Comparison of ENCODE assay signal across 8 mouse cellular contexts in genomic region chr13:109902460-109902854, GRCm38 (mm10).
DNase-seq lines count a peak whose midpoint lies in the region; ATAC-seq and TF ChIP-seq lines count a peak whose summit lies in the region.
"Not testable (repeated sequence)": the region's sequence is repeated elsewhere in the genome, so short reads cannot be mapped to it uniquely, and the experiment has no call there.

No protein-coding gene starts in this region.

- peak overlapping the region; percentile 45 for H3K27ac ChIP-seq in bone marrow, adult 2 months (ENCODE audit: control insufficient read depth, insufficient read depth, low read depth, low read length, poor library complexity)
- peak overlapping the region; percentile 85 for H3K27ac ChIP-seq in embryonic facial prominence, embryonic 14.5 days (replicated peaks; ENCODE audit: low read depth, low read length)
- peak overlapping the region; percentile 72 for H3K27ac ChIP-seq in heart, embryonic 13.5 days (replicated peaks)
- H3K27ac ChIP-seq in kidney, embryonic 16.5 days (ENCODE audit: low read length), result peak overlapping the region; percentile 64; the same call in 1 of the 2 replicates
- H3K27ac ChIP-seq in liver, embryonic 12.5 days, result not testable (repeated sequence)
- H3K27ac ChIP-seq in midbrain, postnatal 0 days (ENCODE audit: low read depth, low read length), result peak overlapping the region; percentile 65

- not testable (repeated sequence) for H3K9me3 ChIP-seq in embryonic facial prominence, embryonic 14.5 days (ENCODE audit: control insufficient read depth, low read length); heart, embryonic 13.5 days; kidney, embryonic 16.5 days (ENCODE audit: low read length); liver, embryonic 12.5 days (replicated peaks); midbrain, postnatal 0 days (ENCODE audit: low read length)

- TF ChIP-seq POLR2A in bone marrow, adult 2 months (IDR thresholded peaks at IDR 0.05; ENCODE audit: borderline replicate concordance, control insufficient read depth, low read depth, low read length), result not testable (repeated sequence)

- not testable (repeated sequence) for H3K79me2 ChIP-seq in C2C12 (ENCODE audit: control insufficient read depth, insufficient read depth)

- peak overlapping the region; percentile 85 for H3K9ac ChIP-seq in embryonic facial prominence, embryonic 14.5 days (ENCODE audit: low read depth, low read length)
- peak overlapping the region; percentile 92 for H3K9ac ChIP-seq in heart, embryonic 13.5 days
- peak overlapping the region; percentile 79 for H3K9ac ChIP-seq in kidney, embryonic 16.5 days (replicated peaks; ENCODE audit: low read length)
- peak overlapping the region; percentile 62 for H3K9ac ChIP-seq in liver, embryonic 12.5 days
- H3K9ac ChIP-seq in midbrain, postnatal 0 days (replicated peaks; ENCODE audit: low read length, poor library complexity, severe bottlenecking), result peak overlapping the region; percentile 68

- WGBS in bone marrow, adult 2 months, result under 1% methylated on average over 28 of the region's 28 CpGs
- 0% methylated on average over 12 of the region's 28 CpGs for WGBS in embryonic facial prominence, embryonic 14.5 days
- under 1% methylated on average over 27 of the region's 28 CpGs for WGBS in heart, embryonic 13.5 days
- under 1% methylated on average over 28 of the region's 28 CpGs for WGBS in kidney, embryonic 16.5 days
- 1% methylated on average over 28 of the region's 28 CpGs for WGBS in liver, embryonic 12.5 days (ENCODE audit: insufficient replicate concordance)
- WGBS in midbrain, postnatal 0 days, result 0% methylated on average over 27 of the region's 28 CpGs

- not testable (repeated sequence) for TF ChIP-seq CTCF in C2C12 (IDR thresholded peaks at IDR 0.05; ENCODE audit: control insufficient read depth, insufficient read depth, insufficient read length); bone marrow, adult 2 months (IDR thresholded peaks at IDR 0.05; ENCODE audit: control insufficient read depth, insufficient read depth, low read length); midbrain, postnatal 0 days (IDR thresholded peaks at IDR 0.05)

- H3K27me3 ChIP-seq in C2C12 (ENCODE audit: control insufficient read depth, insufficient read depth, insufficient read length); embryonic facial prominence, embryonic 14.5 days (replicated peaks; ENCODE audit: control insufficient read depth, insufficient read depth, low read length); heart, embryonic 13.5 days (replicated peaks); kidney, embryonic 16.5 days (ENCODE audit: insufficient read depth, low read length); midbrain, postnatal 0 days (ENCODE audit: insufficient read depth, low read length): not testable (repeated sequence)
- H3K27me3 ChIP-seq in liver, embryonic 12.5 days (replicated peaks), result peaks cover 27% of the 10 kb centered on the region

- ATAC-seq in embryonic facial prominence, embryonic 14.5 days (ENCODE audit: low read depth), result peak; percentile 81
- ATAC-seq in heart, embryonic 13.5 days (ENCODE audit: extremely low read depth, insufficient number of reproducible peaks, low FRiP score, low TSS enrichment), result not testable (repeated sequence)
- ATAC-seq in kidney, embryonic 16.5 days (ENCODE audit: low FRiP score, low TSS enrichment), result peak; percentile 80
- ATAC-seq in liver, embryonic 12.5 days, result peak; percentile 57; the same call in 1 of the 2 replicates
- ATAC-seq in midbrain, postnatal 0 days (ENCODE audit: low FRiP score), result peak; percentile 75

- peak overlapping the region; percentile 31 for H3K4me3 ChIP-seq in C2C12 (ENCODE audit: insufficient read depth, poor library complexity, severe bottlenecking)
- H3K4me3 ChIP-seq in bone marrow, adult 2 months (replicated peaks; ENCODE audit: control insufficient read depth, low read depth, low read length), result peak overlapping the region; percentile 76
- H3K4me3 ChIP-seq in embryonic facial prominence, embryonic 14.5 days (ENCODE audit: low read depth, low read length), result peak overlapping the region; percentile 81
- peak overlapping the region; percentile 84 for H3K4me3 ChIP-seq in heart, embryonic 13.5 days
- peak overlapping the region; percentile 76 for H3K4me3 ChIP-seq in kidney, embryonic 16.5 days (ENCODE audit: low read length)
- H3K4me3 ChIP-seq in liver, embryonic 12.5 days, result peak overlapping the region; percentile 63
- peak overlapping the region; percentile 78 for H3K4me3 ChIP-seq in midbrain, postnatal 0 days (ENCODE audit: low read depth, low read length)

- not testable (repeated sequence) for H3K79me3 ChIP-seq in C2C12 (ENCODE audit: low read depth)

- H3ac ChIP-seq in C2C12 (ENCODE audit: control insufficient read depth, insufficient read length, low read depth), result peak overlapping the region; percentile 55

- peak; percentile 61 for DNase-seq in embryonic facial prominence, embryonic 14.5 days (ENCODE audit: low spot score)
- peak; percentile 47 for DNase-seq in midbrain, postnatal 0 days (ENCODE audit: low spot score)
- peak; percentile 15 to 44 for DNase-seq in spleen, postnatal 14 days (ENCODE audit: low spot score in 2 of 2)

- not testable (repeated sequence) for H3K36me3 ChIP-seq in C2C12 (ENCODE audit: control insufficient read depth, insufficient read depth); embryonic facial prominence, embryonic 14.5 days (ENCODE audit: control insufficient read depth, insufficient read depth, low read length); heart, embryonic 13.5 days; kidney, embryonic 16.5 days (ENCODE audit: insufficient read depth, low read length); liver, embryonic 12.5 days; midbrain, postnatal 0 days (ENCODE audit: insufficient read depth, low read length)

- not testable (repeated sequence) for H3K4me1 ChIP-seq in bone marrow, adult 2 months (ENCODE audit: control insufficient read depth, insufficient read depth, low read length); midbrain, postnatal 0 days (ENCODE audit: insufficient read depth, low read length)
- peaks cover 24% of the 10 kb centered on the region for H3K4me1 ChIP-seq in embryonic facial prominence, embryonic 14.5 days (ENCODE audit: control insufficient read depth, insufficient read depth, low read length)
- H3K4me1 ChIP-seq in heart, embryonic 13.5 days, result peaks cover 46% of the 10 kb centered on the region
- peaks cover 16% of the 10 kb centered on the region for H3K4me1 ChIP-seq in kidney, embryonic 16.5 days (ENCODE audit: insufficient read depth, low read length)
- peaks cover 40% of the 10 kb centered on the region for H3K4me1 ChIP-seq in liver, embryonic 12.5 days

- peak overlapping the region; percentile 88 for H3K4me2 ChIP-seq in embryonic facial prominence, embryonic 14.5 days (ENCODE audit: low read depth, low read length)
- H3K4me2 ChIP-seq in heart, embryonic 13.5 days, result peak overlapping the region; percentile 81
- peak overlapping the region; percentile 99 for H3K4me2 ChIP-seq in kidney, embryonic 16.5 days (replicated peaks; ENCODE audit: low read depth, low read length)
- H3K4me2 ChIP-seq in liver, embryonic 12.5 days, result peak overlapping the region; percentile 82
- peak overlapping the region; percentile 98 for H3K4me2 ChIP-seq in midbrain, postnatal 0 days (ENCODE audit: low read depth, low read length, poor library complexity, severe bottlenecking)

Comparison
In these comparisons a context has a peak if more than half of its experiments do, and no peak if none do; other contexts are left out.
1. H3K4me3 ChIP-seq: peak in every context shown above with its lines; median percentile 84 in heart, embryonic 13.5 days; 81 in embryonic facial prominence, embryonic 14.5 days; 78 in midbrain, postnatal 0 days; 76 in bone marrow, adult 2 months; 76 in kidney, embryonic 16.5 days; 63 in liver, embryonic 12.5 days; 31 in C2C12.